Mouse (Mus musculus): ENCODE measurements around the gene Psmd11.
A peak's percentile ranks its signal among the peaks of the same experiment; 100 is the strongest.
"Not testable (repeated sequence)": the region's sequence is repeated elsewhere in the genome, so short reads cannot be mapped to it uniquely, and the experiment has no call there.

Gene Psmd11

DNA sequence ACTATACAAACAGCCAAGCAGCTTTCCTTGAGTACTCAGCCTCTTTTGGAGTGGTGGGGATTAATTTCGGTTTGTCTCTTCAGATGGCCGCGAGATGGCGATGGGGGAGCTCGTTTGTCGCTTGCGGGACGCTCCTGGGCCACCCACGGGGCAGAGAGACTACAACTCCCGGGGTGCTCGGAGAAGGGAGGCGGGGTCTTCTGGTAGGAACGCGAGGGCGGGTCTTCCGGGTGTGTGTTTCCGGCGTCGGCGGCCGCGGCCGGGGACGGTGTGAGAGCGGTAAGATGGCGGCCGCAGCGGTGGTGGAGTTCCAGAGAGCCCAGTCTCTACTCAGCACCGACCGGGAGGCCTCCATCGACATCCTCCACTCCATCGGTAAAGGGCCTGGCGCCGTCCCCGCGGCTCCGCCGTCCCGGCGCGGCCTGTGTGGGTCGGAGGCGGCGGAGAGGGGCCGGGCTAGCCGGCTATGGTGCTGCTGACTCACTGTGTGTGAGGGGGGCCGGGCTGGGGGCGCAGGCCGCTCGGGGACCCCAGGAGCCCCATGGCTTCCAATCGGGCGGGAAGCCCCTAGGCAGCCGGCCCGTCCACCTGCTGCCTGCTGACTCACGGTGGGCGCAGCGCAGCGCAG is at the start of gene Psmd11:
Psmd11 (plus strand) TSS at position 235 of the 628 bp plus-strand sequence.
- DNase-seq (ENCODE audit: low read depth, low spot score), result peak; percentile 95

DNA sequence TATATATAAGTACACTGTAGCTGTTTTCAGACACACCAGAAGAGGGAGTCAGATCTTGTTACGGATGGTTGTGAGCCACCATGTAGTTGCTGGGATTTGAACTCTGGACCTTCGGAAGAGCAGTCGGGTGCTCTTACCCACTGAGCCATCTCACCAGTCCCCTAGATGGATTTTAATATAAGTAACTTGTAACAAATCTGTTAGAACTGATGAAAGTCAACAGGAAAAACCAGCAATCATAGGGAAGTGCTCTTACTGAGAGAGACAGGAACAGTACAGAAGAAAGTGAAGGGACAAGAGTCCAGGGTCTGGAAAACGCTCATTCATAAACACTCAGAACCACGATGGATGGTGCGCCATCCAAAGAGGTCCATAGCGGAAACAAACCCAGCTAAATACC is 49.2 kb upstream of the Psmd11 start:
- not testable (repeated sequence) for DNase-seq (ENCODE audit: low read depth, low spot score)

DNA sequence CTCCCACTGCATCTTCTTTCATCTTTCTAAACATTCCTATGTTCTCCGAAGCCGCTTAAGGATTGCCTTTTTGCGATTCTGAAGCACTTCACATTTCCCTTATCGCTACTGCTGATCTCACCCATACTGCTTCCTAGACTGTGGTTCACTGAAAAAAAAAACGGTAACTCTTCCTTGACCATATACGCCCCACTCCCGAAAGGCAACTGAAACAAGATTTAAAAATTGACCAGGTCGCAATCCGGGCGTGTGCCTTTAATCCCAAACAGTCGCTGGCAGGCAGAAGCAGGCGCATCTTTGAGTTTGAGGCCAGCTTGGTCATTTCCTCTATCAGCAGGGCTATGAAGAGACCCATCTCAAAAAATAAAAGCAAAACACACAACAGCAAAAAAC is 45.8 kb upstream of the Psmd11 start:
- no peak for DNase-seq (ENCODE audit: low read depth, low spot score)

DNA sequence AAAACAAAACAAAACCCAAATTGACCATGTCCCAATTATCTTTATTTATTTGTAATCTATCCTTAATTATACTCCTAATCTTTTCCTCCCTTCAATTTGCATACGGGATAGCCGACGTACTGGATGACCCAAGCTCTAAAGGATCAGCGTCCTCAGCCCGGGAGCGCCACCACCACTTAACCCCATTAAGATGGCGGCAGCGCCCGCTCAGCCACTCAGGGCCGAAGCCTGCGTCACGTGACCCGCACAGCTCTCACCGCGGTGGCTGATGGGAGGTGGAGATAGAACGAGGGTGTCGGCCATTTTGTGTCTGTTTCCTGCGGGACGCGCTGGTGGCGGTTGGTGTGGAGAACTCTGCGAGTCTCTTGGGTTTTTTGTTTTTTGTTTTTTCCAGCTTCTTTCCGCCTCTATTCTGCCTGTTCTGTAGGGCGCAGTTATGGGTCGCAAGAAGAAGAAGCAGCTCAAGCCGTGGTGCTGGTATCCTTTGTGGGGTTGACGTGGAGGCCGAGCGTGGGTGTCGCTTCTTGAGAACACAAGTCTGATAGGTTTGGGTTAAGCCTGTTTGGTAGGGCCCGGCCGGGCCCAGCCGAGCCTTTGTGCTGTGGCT is 45.3 kb upstream of the Psmd11 start, which contains the start of gene Zfp207:
Zfp207 (plus strand) TSS at position 261 of the 607 bp plus-strand sequence.
- DNase-seq (ENCODE audit: low read depth, low spot score), result peak; percentile 98

DNA sequence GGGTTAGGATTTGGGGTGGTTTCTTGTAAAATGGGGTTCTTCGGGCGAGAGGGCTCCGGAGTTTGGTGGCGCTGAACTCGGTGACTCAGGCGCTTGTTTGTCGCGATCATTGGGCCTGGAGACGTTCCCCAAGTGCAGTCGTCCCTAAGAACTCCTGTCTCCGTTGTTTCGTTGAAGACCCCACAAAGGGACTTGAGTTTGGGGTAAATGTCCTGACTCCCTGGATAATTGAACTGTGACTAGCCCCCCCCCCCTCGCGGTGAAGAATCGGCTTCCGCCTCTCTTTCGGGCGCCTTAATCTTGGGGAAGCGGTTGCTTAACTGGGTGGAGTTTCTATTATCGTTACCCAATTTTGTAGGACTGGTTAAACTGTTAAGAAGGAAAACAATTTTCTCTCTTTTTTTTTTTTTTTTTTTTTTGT is 44.8 kb upstream of the Psmd11 start:
- no peak for DNase-seq (ENCODE audit: low read depth, low spot score)

DNA sequence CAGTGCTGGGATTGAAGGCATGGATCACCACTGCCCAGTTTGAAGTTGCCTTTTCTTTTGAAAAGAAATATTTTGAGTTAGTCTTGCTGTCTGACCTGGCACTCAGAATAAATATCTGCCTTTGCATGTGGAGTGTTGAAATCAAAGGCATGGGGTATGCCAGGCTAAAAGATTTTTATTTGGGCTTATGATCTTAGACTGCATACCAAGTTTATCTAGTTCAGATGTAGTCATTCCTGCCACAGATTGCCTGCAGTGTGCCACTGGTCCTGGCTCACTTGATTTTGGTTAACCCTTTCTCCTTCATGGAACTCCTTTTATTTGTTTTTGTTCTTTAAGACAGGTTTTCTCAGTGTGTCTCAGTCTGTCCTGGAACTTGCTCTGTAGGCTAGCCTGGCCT is 44.0 kb upstream of the Psmd11 start:
- DNase-seq (ENCODE audit: low read depth, low spot score), result no peak

DNA sequence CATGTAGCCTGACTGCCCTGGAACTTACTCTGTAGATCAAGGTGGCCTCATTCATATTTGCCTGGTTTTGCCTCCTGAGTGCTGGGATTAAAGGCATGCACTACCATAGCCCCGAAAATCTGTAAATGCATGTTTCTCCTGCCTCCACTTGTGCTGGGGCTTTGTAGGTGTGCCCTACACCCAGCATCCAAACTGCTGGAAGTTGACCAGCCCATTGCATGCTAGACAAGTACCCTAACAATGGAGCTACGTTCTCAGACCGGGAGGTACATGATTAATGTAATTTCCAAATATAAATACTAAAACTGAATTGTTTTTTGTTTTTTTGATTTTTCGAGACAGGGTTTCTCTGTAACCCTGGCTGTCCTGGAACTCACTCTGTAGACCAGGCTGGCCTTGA is 43.4 kb upstream of the Psmd11 start:
- no peak for DNase-seq (ENCODE audit: low read depth, low spot score)

DNA sequence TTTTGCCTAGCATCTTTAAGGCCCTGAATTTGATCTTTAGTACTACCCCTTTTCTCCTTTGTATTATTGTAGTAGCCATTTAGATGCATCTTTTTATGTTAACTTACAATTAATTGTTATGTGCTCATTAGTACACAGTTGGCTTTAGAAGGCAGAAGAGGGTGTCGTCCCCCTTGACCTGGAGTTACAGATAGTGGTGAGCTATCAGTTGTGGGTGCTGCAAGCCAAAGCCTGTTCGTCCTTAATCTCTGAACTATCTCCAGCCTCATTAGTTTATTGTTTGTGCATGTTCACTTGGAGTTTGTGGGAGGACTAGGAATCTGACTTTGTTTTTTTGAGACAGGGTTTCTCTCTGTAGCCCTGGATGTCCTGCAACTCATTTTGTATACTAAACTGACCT is 41.6 kb upstream of the Psmd11 start:
- no peak for DNase-seq (ENCODE audit: low read depth, low spot score)

DNA sequence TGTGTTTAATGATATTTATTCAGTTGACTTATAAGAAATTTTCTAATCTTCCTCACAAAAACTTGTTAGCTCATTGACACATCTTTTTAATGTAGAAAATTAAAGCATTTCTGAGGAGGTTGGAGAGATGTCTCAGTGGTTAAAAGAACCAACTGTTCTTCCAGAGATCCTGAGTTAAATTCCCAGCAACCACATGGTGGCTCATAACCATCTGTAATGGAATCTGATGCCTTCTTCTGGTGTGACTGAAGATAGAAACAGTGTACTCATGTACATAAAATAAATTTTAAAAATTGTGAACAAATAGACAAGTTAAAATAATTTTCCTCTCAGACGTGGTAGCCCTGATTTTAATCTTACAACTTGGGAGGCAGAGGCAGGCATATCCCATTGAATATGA is 38.5 kb upstream of the Psmd11 start:
- DNase-seq (ENCODE audit: low read depth, low spot score), result no peak

DNA sequence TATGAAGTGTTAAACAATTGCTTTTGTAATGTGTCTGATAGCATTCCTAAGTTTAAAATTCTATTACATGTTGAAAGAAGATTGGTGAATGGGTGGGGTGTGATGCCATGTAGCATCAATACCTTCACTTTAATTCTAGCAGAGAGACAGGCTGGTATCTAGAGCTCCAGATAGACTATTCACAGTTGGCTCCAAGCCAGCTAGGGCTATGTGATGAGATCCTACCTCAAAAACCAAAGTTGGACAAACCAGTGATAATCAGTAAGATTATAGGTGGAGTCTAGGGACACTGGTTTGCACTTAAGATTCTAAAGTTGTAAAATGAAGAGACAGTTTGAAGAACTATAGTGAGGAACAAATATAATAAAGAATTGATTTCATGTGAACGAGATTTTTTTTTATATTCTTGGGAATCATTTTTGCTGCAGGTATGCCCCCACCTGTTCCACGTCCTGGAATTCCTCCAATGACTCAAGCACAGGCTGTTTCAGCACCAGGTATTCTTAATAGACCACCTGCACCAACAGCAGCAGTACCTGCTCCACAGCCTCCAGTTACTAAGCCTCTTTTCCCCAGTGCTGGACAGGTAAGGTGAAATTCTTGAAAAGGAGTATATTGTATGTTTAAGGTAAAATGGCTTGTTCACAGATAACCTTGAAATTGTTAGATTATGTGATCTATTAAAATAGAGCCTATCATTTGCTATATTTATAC is 36.9 kb upstream of the Psmd11 start:
- DNase-seq (ENCODE audit: low read depth, low spot score), result no peak

DNA sequence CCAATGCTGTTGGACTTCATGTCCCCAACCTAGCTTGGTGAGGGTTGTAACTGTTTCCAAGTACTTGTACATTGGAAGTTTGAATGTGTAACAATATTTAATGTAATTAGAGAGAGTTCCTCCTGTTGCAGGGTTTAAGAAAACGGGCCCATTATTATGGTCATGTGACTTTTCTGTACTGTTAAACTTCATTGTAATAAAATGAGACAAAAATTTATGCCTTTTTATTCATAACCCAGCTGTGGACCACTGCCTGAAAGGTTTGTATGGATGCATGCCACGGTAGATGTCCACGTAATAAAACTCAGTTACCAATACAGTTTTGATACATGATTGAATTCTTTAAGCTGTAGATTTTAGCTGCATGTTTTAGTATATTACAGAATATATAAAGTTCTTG is 32.5 kb upstream of the Psmd11 start:
- DNase-seq (ENCODE audit: low read depth, low spot score), result no peak

DNA sequence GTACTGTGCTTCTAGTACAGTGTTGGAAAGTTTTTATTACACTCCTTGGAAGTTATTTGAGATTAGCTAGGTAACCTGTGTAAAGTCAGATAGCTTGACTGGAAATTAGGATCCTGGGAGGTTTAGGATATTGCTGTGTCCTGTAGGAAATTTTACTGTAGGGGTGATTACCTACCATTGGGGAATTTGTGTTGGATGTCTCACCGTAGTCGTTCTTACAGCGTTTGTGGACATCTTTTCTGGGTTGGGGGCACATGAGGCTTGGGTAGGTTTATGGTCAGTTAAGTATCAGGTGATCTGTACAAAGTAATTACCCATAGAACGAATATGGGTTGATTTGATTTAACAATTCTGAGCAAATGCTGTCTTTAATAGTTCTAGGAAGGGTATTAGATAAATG is 31.8 kb upstream of the Psmd11 start:
- DNase-seq (ENCODE audit: low read depth, low spot score), result no peak

DNA sequence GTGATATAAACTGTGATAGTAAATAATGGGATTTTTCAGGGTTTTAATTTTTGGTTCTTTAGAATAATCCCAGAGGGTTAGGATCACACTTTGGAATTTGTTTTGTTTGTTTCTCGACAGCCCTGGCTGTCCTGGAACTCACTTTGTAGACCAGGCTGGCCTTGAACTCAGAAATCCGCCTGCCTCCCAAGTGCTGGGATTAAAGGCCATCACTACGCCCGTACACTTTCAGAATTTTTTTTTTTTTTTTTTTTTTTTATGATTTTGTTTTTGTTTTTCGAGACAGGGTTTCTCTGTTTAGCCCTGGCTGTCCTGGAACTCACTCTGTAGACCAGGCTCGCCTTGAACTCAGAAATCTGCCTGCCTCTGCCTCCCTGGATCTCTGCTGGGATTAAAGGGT is 20.5 kb upstream of the Psmd11 start:
- not testable (repeated sequence) for DNase-seq (ENCODE audit: low read depth, low spot score)

DNA sequence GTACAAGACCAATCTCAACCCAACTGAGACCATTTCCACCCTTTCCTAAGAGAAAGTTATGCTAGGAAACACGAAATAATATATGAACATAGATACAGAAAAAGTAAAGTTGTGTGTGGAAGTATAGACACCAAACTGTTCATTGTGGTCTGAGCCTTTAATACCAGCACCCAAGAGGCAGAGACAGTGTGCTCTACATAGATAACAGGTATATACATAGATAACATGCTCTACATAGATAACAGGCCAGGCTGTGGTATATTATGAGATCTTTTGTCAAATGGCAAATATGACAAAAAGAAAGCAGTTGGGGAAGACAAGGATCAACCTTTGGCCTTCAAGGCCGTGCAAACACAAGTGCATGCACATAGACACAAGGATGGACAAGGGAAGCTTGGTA is 18.0 kb upstream of the Psmd11 start:
- DNase-seq (ENCODE audit: low read depth, low spot score), result no peak

DNA sequence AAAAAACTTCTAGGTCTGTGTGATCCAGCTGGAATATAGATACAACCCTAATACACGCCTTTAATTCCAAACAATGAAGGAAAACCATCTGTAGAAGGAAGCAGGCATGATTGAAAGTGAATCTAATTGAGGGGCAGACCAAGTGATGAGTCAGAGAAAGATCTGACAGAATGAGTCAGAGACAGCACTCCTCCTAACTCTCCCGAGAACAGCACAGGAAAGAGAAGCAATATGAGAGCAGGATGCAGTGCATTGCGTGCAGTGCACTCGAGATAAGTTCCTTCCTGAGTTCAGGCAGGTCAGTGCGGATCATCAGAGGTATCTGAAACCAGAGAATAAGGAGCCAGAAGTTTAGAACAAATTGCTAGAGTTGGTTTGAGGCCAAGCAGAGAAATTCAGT is 11.3 kb upstream of the Psmd11 start:
- no peak for DNase-seq (ENCODE audit: low read depth, low spot score)

DNA sequence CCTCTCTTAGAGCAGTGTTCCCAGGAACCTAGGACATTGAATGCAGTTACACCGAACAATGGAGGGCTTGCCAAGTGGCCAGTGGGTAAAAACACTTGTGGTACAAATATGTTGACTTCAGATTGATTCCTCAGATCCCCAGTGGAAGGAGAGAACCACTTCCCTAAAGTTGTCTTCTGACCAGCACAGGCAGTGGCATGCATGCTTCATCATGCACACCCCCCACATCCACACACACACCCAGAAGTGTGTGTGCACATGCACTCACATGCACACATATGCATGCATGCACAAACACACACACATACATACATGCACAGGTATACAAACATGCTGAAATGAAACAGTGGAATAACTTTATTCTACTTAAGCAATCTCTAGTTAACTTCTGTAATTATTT is 8.7 kb upstream of the Psmd11 start:
- DNase-seq (ENCODE audit: low read depth, low spot score), result no peak

DNA sequence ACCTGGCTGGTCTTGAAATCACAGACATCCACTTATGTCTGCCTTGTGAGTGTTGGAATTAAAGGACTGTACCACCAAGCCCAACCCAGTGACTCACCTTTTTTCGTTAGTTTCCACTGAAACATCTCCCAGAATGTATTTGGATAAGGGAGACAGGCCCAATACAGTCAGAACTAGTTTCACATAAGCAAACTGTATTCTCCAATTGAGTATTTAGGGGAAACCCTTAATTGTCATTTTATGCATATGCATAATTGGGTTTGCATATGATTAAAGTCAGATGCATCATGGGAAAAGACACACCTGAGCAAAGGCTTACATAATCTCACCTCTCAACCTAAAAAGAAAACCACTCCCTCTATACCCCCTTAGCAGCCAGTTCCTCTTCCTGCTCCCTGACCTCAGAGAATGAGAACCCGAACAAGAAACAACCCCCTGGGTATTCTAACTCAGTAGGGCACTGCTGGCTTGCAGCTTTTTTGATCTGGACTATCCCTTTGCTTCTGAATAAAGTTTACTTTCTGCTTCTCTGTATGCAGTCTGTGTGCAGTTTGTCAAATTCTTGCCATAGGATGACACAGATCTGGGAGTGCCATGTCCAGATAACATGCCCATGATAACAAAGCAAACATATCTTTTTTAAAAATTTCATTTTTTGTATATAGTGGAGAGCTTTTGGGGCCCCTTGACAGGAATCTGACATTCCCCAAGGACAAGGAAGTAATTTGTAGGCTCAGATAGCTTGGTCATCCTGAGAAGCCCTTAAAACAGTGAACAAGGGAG is 8.0 kb upstream of the Psmd11 start:
- DNase-seq (ENCODE audit: low read depth, low spot score), result peak; percentile 38

DNA sequence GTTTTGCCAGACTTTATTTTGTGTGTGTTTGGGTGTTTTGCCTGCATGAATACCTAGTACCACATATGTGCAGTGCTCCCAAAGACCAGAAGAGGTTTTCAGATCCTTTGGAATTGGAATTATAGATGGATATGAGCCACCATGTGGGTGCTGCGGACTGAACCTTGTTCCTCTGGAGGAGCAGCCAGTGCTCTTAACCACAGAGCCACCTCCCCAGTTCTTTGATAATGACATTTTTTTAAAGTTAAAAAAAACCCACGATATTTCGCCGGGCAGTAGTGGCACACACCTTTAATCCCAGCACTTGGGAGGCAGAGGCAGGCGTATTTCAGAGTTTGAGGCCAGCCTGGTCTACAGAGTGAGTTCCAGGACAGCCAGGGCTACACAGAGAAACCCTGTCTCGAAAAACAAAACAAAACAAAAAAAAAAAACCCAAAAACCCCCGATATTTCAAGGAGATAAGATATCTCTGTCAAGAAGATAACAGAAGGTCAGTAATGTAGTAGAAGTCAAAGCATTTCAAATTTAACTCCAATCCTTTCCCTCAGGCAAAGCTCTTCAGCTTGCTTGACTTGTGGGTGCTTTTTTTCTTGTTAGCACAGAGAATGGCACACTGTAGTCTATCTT is 6.9 kb upstream of the Psmd11 start:
- DNase-seq (ENCODE audit: low read depth, low spot score), result no peak

DNA sequence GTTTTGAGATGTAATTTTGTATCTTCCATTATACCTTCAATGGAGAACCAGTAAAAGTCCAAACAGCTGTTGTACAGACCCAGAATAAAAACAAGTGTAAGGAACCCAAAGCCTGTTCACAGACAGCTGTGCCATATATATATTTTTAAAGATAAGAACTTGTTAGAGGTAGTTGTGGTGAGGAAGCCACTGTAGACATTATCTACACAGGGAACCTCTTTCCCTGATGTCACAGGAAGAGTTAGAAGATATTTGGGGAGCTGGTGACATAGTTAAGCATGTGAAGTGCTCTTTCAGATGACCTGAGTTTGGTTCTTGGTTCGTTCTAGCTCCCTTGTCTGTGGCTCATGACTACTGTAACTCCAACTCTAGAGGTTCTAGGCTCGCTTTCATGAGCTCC is 3.7 kb upstream of the Psmd11 start:
- DNase-seq (ENCODE audit: low read depth, low spot score), result no peak

DNA sequence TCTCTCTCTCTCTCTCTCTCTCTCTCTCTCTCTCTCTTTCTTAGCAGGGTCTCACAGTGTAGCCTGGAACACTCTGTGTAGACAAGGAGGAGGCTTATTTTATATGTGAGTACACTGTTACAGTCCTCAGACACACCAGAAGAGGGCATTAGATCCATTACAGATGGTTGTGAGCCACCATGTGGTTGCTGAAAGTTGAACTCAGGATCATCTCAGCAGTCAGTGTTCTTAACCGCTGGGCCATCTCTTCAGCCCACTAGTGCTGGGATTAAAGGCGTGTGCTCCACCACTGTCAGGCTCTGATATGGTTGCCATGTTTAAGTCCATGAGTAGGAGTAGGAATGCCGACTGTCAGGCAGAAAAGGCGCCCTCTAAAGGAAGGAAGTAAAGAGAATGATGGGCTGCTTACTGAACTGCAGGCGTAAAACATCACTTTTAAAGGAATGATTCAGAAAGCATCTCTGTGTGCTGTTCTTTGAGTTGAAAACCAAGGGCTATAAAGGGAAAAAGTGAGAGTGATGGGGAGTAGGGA is 3.1 kb upstream of the Psmd11 start:
- DNase-seq (ENCODE audit: low read depth, low spot score), result no peak

DNA sequence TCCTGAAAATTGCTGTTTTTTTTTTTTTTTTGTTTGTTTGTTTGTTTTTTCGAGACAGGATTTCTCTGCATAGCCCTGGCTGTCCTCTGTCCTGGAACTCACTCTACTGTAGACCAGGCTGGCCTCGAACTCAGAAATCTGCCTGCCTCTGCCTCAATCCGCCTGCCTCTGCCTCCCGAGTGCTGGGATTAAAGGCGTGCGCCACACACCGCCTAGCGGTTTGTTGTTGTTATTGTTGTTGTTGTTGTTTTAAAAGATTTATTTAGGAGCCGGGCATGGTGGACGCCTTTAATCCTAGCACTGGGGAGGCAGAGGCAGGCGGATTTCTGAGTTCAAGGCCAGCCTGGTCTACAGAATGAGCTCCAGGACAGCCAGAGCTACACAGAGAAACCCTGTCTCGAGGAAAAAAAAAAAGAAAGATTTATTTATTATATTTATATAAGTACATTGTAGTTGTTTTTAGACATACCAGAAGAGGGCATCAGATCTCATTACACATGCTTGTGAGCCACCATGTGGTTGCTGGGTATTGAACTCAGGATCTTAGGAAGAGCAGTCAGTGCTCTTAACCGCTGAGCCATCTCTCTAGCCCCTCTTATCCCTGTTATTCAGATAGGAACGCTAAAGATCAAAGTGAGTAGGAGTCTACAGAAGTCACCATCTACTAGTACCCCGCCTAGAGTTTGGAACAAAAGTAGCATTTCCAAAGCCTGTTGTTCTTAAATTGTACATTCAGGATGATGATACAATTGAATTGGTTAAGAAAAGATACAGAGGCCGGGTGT is 2.2 kb upstream of the Psmd11 start:
- not testable (repeated sequence) for DNase-seq (ENCODE audit: low read depth, low spot score)
